Mouse (Mus musculus): ENCODE results near the gene Vamp8. TPM values are rescaled to one million over a fixed set of nuclear protein-coding genes. Genes with fewer than 3 reads are reported as not detected.
A peak's percentile ranks its signal among the peaks of the same experiment; 100 is the strongest.

Gene Vamp8
- 10 to 100 TPM; 12.6 to 13.8 TPM for total RNA-seq (2021)

DNA sequence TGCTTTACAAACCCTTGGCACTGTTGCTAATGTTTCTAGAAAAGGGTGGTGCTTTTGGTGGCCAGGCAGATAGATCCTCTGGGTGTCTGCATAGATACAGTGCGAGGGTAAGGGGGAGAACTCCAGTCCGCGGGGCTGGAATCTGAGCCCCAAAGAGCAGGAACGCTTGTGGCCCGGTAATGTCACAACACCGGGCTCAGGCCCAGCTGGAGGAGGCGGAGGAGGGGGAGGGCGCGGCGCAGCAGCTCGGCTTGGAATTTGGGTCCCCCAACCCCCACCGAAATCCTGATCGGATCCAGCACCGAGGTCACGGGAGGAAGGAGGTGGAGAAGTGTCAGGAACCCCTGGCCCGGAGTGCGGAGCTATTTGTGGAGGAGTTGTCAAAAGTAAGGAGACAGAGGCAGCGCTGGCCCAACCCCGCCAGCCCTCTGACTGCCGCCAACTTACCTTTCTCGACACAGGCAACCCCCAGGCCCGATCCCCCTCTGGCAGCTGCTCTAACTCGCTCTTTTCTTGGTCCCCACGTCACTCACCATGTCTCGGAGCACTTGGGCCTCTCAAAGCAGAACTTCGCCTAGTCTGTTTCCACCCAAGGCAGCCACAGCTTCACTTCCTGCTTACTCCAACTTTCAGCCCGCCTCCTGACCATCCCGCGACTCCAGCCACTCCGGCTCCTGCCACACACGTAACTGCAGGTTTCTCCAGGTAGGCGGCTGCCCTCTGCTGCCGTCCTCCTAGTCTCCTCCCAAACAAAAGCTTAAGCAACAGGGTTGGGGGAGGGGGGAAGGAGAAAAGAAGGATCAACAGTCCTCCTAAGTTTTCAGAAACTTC is at the start of gene Vamp8:
Gene Vamp8, minus strand, starts transcription at position 763 of the 831 bp plus-strand sequence.
- intact Hi-C loops (cut with DNase I), result no loop called here

DNA sequence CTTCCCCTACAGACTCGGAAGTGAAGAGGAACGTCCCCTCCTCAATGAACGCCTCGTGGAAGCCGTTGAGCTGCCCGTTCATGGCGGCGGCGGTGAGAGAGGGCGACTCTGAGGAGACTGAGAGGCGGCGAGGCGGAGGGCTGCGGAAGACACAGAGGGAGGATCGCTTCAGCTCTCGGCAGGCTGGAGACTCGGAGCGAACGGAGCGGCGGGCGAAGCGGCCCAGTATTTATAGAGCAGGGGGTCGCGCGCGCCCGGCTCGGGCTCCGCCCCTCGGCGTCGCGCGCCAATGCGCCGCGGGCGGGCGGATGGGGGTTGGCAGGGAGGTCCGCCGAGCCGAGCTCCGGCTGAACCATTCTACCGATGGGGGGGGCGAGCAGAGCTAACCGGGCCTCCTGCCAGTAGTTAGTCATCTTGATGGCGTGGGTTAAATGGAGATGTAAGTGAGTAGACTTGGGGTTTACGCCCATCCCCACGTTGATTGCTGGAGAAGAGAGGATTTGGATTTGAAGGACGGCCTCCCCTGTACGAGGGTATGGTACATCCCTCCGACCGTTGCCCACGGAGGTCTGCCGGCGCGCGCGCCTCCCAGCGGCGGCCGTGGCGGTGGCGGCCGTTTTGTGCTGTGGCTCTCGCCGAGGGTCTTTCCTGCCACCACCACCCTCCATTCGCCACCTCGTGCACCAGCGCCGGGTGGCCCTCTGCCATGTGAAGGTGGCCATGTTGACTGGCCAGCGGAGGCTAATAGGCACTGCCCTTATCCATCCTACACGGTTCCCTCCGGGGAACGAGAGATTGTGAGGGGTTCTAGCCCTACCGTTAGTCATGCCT is 49.1 kb upstream of the Vamp8 start, which contains the start of gene Mat2a:
Gene Mat2a, minus strand, starts transcription at position 204 of the 831 bp plus-strand sequence.
- peak; percentile 97 for DNase-seq (ENCODE audit: low spot score in 2 of 2)
- intact Hi-C loops (cut with DNase I), result loop anchor here (2.0 kb wide), 1 partner anchor 73 kb away; no protein-coding TSS in a partner anchor

More for the DNA sequence above, at the start of gene Vamp8:
- DNase-seq (ENCODE audit: low spot score in 2 of 2), result peak in 1 of 2 experiments; percentile 39

DNA sequence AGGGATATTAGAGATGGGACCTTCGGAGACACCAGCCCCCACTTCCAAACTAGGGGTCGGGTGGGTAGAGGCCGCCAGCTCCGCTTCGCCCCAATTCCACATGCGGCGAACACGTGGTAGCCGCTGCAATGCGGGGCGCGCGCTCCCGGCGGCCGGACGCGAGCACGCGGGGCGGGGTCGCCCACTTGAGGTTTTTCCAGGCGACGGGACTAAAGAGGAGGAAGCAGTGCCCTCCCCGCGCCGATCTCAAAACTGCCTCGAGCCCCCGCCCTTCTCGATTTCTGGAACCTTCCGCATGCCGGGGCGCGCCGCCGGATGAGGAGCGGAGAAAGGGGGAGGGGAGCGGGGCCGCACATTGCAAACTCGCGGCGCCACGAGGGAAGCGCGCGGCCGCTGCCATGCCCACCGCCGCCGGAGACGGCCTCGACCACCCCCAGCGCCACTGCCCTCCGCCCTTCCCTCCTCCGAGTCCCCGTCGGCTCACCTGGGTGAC is 48.4 kb upstream of the Vamp8 start:
- intact Hi-C loops (cut with DNase I), result loop anchor here (2.0 kb wide), 1 partner anchor 74 kb away; no protein-coding TSS in a partner anchor
- peak; percentile 92 to 94 for DNase-seq (ENCODE audit: low spot score in 2 of 2)

DNA sequence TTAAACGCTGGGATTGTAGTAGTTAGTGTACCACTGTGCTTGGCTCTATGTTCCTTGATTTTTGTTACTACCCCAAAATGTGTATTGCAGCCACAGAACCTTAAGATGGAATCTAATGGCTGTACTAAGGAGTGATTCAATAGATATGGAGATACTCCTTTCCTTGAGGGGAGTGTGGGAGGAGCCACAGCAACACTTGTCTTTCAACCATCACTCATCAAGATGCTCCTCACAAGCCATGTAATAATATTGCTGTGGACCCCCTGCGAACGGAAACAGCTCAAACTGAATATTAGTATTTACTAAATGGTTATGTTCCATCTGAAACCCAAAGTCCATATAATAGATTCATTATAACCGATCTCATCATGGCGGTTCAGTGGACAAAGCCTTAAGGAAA is 47.7 kb upstream of the Vamp8 start:
- no peak for DNase-seq (ENCODE audit: low spot score in 2 of 2)
- intact Hi-C loops (cut with DNase I), result loop anchor here (2.0 kb wide), 1 partner anchor 75 kb away; no protein-coding TSS in a partner anchor

DNA sequence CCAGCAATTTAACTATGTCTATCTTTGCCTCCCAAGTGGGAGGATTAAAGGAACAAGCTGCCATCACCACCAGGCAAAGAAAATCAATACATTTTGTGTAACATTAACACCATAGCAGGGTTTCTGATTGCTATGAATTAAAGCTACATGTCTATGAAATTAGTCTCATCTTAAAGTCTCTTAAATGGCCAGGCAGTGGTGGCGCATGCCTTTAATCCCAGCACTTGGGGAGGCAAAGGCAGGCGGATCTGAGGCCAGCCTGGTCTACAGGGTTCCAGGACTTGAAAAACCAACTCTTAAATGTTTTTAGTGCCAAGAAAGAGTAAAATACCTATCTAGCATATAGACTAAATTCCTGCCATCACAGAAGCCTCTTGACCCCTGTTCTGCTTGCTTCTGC is 41.6 kb upstream of the Vamp8 start:
- intact Hi-C loops (cut with DNase I), result no loop called here
- no peak for DNase-seq (ENCODE audit: low spot score in 2 of 2)

DNA sequence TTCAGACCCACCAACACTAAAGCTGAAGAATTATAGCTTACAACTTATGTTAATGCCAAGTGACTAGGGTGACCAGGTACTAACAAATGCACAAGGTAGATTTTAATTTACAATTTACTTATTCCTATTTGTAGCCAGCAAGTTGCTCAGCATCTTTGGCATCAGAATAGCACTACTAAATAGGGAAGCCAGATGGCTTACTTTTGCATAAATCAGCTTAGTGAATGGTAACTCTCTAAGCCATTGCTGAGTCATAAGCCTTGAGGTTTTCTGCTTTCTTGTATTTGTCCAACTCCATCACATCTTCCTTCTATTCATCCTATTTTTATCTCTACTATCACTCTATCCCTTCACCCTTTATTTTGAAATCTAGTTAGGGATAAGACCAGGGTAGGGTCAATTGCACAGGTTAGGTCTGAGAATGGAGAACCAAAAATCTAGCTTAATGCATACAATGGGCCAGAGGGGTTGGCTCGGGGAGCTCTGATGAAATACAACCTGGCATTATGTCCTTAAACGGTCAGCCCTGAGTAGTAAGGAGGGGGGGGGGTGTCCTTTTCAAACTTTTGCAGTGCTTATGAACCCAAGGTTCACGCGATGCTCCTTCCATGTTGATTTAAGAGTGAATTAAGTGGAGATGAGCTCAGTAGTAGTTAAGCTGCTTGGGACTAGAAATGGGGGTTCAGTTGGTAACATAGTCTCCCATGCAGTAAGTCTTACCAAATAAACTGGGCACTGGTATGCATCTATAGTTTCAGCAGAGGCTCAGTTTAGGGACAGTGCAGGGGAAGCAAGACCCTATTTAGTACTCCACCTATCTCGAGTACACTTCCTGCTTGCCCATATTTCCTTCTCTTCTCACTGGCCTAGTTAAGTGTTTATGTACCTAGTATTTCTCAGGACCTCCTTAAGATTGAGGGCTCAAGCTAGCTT is 40.8 kb upstream of the Vamp8 start:
- intact Hi-C loops (cut with DNase I), result no loop called here
- DNase-seq (ENCODE audit: low spot score in 2 of 2), result no peak

DNA sequence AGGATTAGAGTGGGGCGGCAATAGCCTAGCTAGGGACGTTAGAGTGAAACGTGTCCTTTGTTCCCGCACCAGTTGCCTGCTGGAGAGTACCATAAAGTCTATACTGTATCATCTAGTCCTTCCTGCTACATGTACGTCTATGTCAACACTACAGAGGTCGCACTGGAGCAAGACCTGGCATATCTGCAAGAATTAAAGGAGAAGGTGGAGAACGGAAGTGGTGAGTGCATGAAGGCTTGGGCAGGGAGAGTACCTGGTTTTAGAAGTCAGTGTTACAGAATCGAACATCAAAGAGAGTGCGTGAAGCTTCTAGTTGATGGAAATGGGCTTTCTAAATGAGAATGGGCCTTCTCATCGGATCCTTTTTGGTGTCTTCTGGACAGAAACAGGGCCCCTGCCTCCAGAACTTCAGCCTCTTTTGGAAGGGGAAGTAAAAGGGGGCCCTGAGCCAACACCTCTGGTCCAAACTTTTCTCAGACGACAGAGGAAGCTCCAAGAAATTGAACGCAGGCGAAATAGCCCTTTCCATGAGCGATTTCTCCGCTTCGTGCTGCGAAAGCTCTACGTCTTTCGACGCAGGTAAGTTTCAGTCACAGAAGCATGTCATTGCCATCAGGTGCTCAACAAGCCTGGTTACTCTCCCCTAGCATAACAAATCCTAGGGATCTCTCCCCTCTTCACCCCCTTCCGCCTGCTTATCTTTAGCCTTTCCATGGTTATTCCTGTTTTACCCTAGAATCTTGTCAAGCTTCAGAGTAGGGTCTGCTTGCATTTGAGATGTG is 38.7 kb upstream of the Vamp8 start:
- DNase-seq (ENCODE audit: low spot score in 2 of 2), result no peak
- intact Hi-C loops (cut with DNase I), result loop anchor here (2.0 kb wide), 1 partner anchor 138 kb away; no protein-coding TSS in a partner anchor

DNA sequence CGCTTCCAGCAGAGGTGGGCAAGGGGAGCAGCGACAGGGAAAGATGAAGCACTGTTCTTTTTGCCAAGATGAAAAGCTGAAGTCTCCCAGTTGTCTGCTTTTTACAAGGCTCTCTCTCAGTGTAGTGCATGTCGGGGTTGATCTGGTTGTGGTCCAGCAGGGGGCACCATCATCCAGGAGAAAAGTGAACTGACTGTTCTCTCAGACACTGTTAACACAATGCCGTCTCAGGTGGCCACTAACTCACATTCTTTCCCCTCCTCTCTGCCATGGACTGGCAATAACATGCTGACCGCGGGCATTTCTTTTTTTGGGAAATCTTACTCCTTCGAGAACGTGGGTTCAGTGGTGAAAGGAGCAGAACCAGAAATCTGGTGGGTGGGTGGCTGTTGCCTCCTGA is 37.5 kb upstream of the Vamp8 start:
- DNase-seq (ENCODE audit: low spot score in 2 of 2), result peak; percentile 65 to 75
- intact Hi-C loops (cut with DNase I), result loop anchor here (1.0 to 2.0 kb wide), 2 partner anchors 106 to 139 kb away; no protein-coding TSS in a partner anchor

DNA sequence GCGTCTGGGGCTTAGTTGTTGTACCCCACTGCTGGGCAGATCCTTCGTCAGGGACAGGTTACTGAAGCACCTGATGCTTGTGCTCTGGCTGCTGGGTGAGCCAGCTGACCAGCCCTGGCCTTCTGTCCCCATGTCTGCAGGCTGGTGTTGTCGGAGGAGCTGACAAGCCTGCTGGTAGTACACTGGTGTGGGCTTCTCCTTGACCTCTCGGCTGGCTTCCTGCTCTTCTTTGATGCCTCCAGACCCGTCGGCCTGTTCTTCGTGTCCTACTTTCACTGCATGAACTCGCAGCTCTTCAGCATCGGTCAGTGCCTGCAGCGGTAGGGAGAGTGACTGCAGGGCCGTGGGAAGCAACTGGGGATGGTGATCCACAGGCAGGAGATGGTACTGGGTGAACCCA is 35.1 kb upstream of the Vamp8 start:
- DNase-seq (ENCODE audit: low spot score in 2 of 2), result no peak
- intact Hi-C loops (cut with DNase I), result no loop called here

DNA sequence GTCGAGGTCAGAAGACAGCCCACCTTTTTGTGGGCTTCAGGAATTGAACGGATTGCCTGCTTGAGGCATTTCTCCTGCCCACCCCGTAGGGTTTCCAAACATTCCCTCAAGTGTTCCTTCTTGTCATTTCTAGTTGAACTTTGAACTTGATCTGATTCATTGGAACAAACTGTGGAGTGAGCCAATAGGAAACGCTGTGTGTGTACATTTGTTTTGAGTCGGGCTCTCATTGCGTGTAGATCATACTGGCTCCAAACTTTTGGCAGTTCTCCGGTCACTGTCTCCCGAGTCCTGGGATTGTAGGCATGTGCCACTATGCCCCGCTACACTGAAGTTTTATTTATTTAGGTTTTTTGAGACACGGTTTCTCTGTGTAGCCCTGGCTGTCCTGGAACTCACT is 30.4 kb upstream of the Vamp8 start:
- intact Hi-C loops (cut with DNase I), result no loop called here

DNA sequence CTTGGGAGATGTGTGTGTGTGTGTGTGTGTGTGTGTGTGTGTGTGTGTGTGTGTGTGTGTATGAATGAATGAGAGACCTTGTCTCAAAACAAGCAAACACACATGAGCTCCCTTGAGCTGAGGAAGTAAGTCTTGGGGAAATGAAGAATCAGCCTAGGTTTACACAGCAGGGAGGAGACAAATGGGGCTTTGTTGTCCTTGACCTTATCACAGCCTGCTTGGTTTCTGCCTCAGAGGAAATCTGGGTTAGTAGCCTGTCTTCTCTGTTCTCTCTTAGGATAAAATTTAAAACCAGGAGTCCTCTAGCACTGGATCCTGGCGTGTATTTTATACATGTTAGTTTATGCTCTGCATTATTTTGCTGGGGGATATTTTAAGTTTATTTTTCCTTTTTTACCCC is 29.3 kb upstream of the Vamp8 start:
- no peak for DNase-seq (ENCODE audit: low spot score in 2 of 2)
- intact Hi-C loops (cut with DNase I), result no loop called here

More for the DNA sequence above, 30.4 kb upstream of the Vamp8 start:
- DNase-seq (ENCODE audit: low spot score in 2 of 2), result no peak

DNA sequence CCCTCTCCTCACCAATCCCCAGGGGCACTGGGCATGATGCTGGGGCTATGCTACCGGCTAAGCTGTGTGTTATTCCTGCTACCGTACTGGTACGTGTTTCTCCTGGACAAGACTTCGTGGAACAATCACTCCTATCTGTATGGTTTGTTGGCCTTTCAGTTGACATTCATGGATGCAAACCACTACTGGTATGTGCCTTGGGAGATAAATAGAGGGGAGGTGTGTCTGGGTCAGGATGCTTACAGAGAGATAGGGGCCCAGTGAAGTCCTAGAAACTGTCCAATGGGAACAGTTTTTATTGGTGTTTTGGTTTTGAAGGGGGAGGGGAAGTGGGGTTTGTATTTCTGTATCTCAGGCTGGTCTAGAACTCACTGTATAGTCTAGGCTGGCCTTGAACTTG is 27.8 kb upstream of the Vamp8 start:
- no peak for DNase-seq (ENCODE audit: low spot score in 2 of 2)
- intact Hi-C loops (cut with DNase I), result no loop called here

DNA sequence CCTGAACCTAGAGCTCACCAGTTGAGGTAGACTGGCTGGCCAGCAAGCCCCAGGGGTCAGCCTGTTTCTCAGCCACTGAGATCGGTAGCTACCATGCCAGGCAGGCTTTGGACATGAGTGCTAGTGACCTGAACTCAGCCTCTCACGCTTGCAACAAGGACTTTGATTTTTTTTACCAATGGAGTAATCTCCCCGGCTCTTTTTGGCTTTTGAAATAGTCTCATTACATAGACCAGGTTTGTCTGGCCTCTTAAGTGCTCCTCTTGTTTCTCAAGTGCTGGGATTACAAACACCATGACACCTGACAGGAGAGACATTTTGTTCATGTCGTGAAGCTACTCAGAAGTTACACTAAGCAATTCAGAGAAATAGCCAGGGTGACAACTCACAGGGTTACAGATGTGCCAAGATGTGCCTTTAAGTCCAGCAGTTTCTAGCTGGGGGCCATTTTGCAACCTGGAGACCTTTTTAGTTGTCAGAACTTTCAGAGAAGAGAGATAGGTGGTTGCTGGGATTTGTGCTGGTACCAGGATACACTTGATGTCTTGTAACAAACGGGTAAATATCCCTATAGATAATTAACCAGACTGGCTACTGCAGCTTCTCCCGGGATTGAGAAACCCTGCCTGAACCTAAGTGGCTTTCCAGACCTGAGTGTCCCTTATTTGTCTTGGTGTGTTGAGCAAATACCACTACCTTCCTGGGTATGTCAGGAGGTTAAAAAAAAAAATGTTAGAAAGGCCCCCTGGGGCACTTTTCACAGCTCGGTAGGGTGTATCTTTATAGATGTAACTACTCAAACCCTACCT is 25.7 kb upstream of the Vamp8 start:
- DNase-seq (ENCODE audit: low spot score in 2 of 2), result no peak
- intact Hi-C loops (cut with DNase I), result no loop called here

DNA sequence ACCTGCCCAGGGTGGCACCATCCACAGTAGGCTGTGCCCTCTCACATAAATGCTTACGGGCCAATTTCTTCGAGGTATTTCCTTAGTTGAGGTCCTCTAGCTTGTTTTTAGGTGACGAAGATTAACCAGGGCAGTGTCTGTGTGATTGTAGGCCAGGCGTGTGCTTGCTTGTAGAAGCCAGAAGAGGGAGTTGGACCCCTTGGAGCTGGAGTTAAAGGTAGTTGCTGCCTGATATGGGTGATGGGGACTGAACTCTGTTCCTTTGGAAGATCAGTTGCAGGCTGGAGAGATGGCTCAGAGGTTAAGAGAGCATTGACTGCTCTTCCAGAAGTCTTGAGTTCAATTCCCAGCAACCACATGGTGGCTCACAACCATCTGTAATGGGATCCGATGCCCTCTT is 24.7 kb upstream of the Vamp8 start:
- intact Hi-C loops (cut with DNase I), result no loop called here
- no peak for DNase-seq (ENCODE audit: low spot score in 2 of 2)

DNA sequence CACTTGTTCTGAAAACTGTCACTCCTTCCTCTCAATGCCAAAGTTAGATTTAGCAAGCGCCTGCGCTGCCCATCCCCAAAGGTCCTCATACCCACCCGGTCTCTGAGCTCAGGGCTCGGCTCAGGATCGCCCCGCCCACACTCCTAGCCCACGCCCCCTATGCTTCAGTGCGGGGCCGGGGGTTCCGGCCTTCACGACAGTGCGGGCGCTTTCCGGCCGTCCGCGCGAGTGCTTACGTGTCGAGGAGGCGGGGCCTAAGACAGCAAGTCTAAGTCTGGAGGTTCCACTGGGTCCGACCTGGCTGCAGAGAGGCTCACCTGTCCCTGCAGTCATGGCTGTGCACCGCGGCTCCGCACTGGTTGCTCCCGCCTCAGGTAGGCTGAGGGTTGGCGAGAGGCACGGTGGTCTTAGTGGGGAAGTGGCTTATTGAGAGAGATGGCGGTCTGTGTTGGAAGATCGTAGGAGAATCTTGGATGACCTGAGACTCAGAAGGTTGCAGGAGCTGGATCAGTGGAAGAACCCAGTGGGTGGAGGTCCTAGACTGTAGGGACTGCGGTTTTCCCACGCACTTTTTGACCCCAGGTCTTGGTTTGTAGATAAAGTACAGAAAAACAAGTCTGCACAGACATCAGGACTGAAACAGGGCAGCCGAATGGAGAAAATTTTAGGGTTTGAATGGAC is 23.7 kb upstream of the Vamp8 start, which contains the start of gene Ggcx:
Gene Ggcx, plus strand, starts transcription at position 233 of the 681 bp plus-strand sequence.
- intact Hi-C loops (cut with DNase I), result no loop called here
- DNase-seq (ENCODE audit: low spot score in 2 of 2), result peak; percentile 91

DNA sequence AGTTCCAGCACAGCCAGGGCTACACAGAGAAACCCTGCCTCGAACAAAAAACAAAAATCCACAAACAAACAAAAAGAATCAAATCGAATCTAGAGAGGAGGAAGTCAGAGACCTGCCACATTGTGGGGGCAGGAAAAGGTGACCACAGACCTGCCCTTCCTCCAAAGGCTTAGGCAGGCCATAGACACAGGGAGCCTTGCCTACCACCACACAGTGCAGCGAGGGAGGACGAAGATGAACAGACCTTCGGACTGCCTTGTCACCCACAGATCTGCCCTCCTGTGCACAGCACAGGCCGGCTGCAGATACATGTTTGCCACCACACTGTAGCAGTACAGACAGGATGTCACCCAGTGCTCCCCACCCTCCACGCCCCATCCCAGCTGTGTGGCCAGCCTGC is 20.0 kb upstream of the Vamp8 start:
- intact Hi-C loops (cut with DNase I), result no loop called here
- no peak for DNase-seq (ENCODE audit: low spot score in 2 of 2)

DNA sequence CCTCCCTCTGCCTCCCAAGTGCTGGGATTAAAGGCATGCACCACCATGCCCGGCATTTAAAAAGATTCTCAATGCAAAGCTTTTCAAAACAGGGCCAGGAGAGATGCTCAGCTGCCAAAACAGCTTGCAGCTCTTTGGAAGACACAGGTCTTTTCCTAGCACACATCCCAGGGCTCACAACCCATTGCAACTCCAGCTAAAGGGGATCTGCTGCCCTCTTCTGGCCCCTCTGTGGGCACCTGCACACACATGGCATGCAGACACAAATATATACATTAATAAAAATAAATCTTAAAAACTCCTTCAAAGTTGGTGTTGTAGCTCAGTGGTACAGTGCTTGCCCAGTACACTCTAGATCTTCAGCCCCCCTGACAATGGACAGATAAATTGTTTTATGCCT is 19.5 kb upstream of the Vamp8 start:
- no peak for DNase-seq (ENCODE audit: low spot score in 2 of 2)
- intact Hi-C loops (cut with DNase I), result no loop called here
